Mouse (Mus musculus) myocyte (in vitro differentiated cells): ENCODE results near the gene H2-M5. TPM values are rescaled to one million over a fixed set of nuclear protein-coding genes. Genes with fewer than 3 reads are reported as not detected.

ENCODE experiments used
- H3K27me3 ChIP-seq: one replicate; pipeline ENCODE4 v1.6.1; 2011; ENCODE audit not compliant: control insufficient read depth, insufficient read depth, insufficient read length
- H3K36me3 ChIP-seq: one replicate; pipeline ENCODE4 v1.6.1; 2011; ENCODE audit not compliant: control insufficient read depth, insufficient read depth
- H3K4me2 ChIP-seq: one replicate; pipeline ENCODE4 v1.6.1; 2011; ENCODE audit warnings: low read depth, control low read depth
- H3K4me3 ChIP-seq: one replicate; pipeline ENCODE4 v1.5.1; 2011; ENCODE audit warnings: mild to moderate bottlenecking, control low read depth, moderate library complexity
- H3K79me2 ChIP-seq: one replicate; pipeline ENCODE4 v1.6.1; 2011; ENCODE audit not compliant: control insufficient read depth, insufficient read depth
- H3ac ChIP-seq: one replicate; pipeline ENCODE4 v1.6.1; 2011; ENCODE audit not compliant: control insufficient read depth, insufficient read length
- E2F4 ChIP-seq: IDR thresholded peaks from one replicate; pipeline ENCODE4 v1.6.1; 2011; ENCODE audit warnings: mild to moderate bottlenecking, control low read depth, moderate library complexity; ENCODE audit not compliant: insufficient read depth
- MAX ChIP-seq: IDR thresholded peaks from one replicate; pipeline ENCODE4 v1.6.1; 2011; ENCODE audit warnings: low read depth, mild to moderate bottlenecking, control low read depth
- MYOD1 ChIP-seq, 3 experiments: IDR thresholded peaks; one replicate each; pipeline ENCODE4 v1.6.1; 2011; ENCODE audit warnings: control low read depth in 2 of 3, low read depth in 2 of 3, mild to moderate bottlenecking in 2 of 3, moderate library complexity in 1 of 3; ENCODE audit not compliant: insufficient read length in 2 of 3, control insufficient read depth in 1 of 3
- MYOG ChIP-seq, 3 experiments: IDR thresholded peaks; one replicate each; pipeline ENCODE4 v1.6.1; 2011; ENCODE audit warnings: control low read depth in 2 of 3, low read depth in 2 of 3, mild to moderate bottlenecking in 2 of 3; ENCODE audit not compliant: insufficient read length in 2 of 3, control insufficient read depth in 1 of 3, insufficient read depth in 1 of 3
- POLR2A ChIP-seq: IDR thresholded peaks from one replicate; pipeline ENCODE4 v1.6.1; 2011; ENCODE audit warnings: low read depth, mild to moderate bottlenecking, control low read depth, moderate library complexity; ENCODE audit not compliant: insufficient read length
- POLR2AphosphoS2 ChIP-seq: IDR thresholded peaks from one replicate; pipeline ENCODE4 v1.6.1; 2011; ENCODE audit warnings: low read depth, control low read depth; ENCODE audit not compliant: insufficient read length
- REST ChIP-seq: IDR thresholded peaks from one replicate; pipeline ENCODE4 v1.6.1; 2011; ENCODE audit warnings: mild to moderate bottlenecking, control low read depth, moderate library complexity; ENCODE audit not compliant: insufficient read depth, insufficient read length
- SRF ChIP-seq: IDR thresholded peaks from one replicate; pipeline ENCODE4 v1.6.1; 2011; ENCODE audit warnings: low read depth; ENCODE audit not compliant: control insufficient read depth, insufficient read length
- TCF12 ChIP-seq: IDR thresholded peaks from one replicate; pipeline ENCODE4 v1.6.1; 2011; ENCODE audit warnings: mild to moderate bottlenecking, control low read depth; ENCODE audit not compliant: poor library complexity, insufficient read depth, severe bottlenecking
- TCF3 ChIP-seq: IDR thresholded peaks from one replicate; pipeline ENCODE4 v1.6.1; 2011; ENCODE audit warnings: low read depth, control low read depth; ENCODE audit not compliant: insufficient read length
- polyA plus RNA-seq: library from polyadenylated mRNA; unstranded; fragments of >200 nt; fragmentation: generic; extraction: Trizol; gene quantifications from one replicate; pipeline ENCODE4 v1.2.1, GENCODE M21; 2012; ENCODE audit warnings: missing spikeins

H2-M5 gene
- polyA plus RNA-seq, 1 experiment = 0.07 TPM

GRCm38 (mm10) chr17:36950981-36951947 is 38.1 kb downstream of the H2-M5 start, which contains the start of gene Ppp1r11:
Gene Ppp1r11, minus strand, starts transcription at chr17:36951741.
- no peaks in the 10 kb centered on the region for H3K27me3 ChIP-seq
- TF ChIP-seq POLR2AphosphoS2 (peak; percentile 48), MYOG (IDR thresholded peaks at IDR 0.05; ENCODE audit: control insufficient read depth in 1 of 3, insufficient read depth in 1 of 3, insufficient read length in 2 of 3, low read depth in 2 of 3) (peak in 1 of 3 experiments; percentile 29), POLR2A (peak; percentile 55), MYOD1 (IDR thresholded peaks at IDR 0.05; ENCODE audit: control insufficient read depth in 1 of 3, insufficient read length in 2 of 3, low read depth in 2 of 3) (peak in 1 of 3 experiments; percentile 20), TCF12 (no peak)
- H3K36me3 ChIP-seq = peaks cover 10% of the 10 kb centered on the region

GRCm38 (mm10) chr17:36949265-36949664 is 40.1 kb downstream of the H2-M5 start:
- Histone ChIP-seq H3K4me2 (no peak overlapping the region), H3ac (no peak overlapping the region), H3K4me3 (no peak overlapping the region), H3K79me2 (peaks cover 9% of the 10 kb centered on the region), H3K27me3 (no peaks in the 10 kb centered on the region), H3K36me3 (peaks cover 6% of the 10 kb centered on the region)
- TF ChIP-seq POLR2AphosphoS2 (no peak), E2F4 (no peak), TCF12 (no peak), MYOD1 (IDR thresholded peaks at IDR 0.05; ENCODE audit: control insufficient read depth in 1 of 3, insufficient read length in 2 of 3, low read depth in 2 of 3) (no peak), POLR2A (no peak), SRF (no peak)

More at GRCm38 (mm10) chr17:36950981-36951947, 38.1 kb downstream of the H2-M5 start, which contains the start of gene Ppp1r11:
- Histone ChIP-seq H3K79me2 (peaks cover 11% of the 10 kb centered on the region), H3K4me2 (peak within 1 kb of the TSS; percentile 79), H3K4me3 (peak within 1 kb of the TSS; percentile 59), H3ac (no peak within 1 kb of the TSS)

GRCm38 (mm10) chr17:36948286-36948685 is 41.1 kb downstream of the H2-M5 start:
- Histone ChIP-seq H3K79me2 (peaks cover 9% of the 10 kb centered on the region), H3K36me3 (no peaks in the 10 kb centered on the region), H3K4me2 (no peak overlapping the region), H3K27me3 (no peaks in the 10 kb centered on the region), H3ac (no peak overlapping the region), H3K4me3 (no peak overlapping the region)
- TF ChIP-seq POLR2AphosphoS2 (peak; percentile 14), MYOG (IDR thresholded peaks at IDR 0.05; ENCODE audit: control insufficient read depth in 1 of 3, insufficient read depth in 1 of 3, insufficient read length in 2 of 3, low read depth in 2 of 3) (no peak)

GRCm38 (mm10) chr17:36947051-36947819 is 42.1 kb downstream of the H2-M5 start:
- Histone ChIP-seq H3ac (no peak overlapping the region), H3K27me3 (no peaks in the 10 kb centered on the region), H3K79me2 (peaks cover 9% of the 10 kb centered on the region), H3K36me3 (no peaks in the 10 kb centered on the region), H3K4me3 (no peak overlapping the region), H3K4me2 (peak overlapping the region; percentile 34)
- TF ChIP-seq POLR2A (peak; percentile 28), TCF3 (no peak), MYOG (IDR thresholded peaks at IDR 0.05; ENCODE audit: control insufficient read depth in 1 of 3, insufficient read depth in 1 of 3, insufficient read length in 2 of 3, low read depth in 2 of 3) (no peak), REST (no peak), POLR2AphosphoS2 (peak; percentile 82), MAX (no peak)

GRCm38 (mm10) chr17:36944121-36944775 is 45.1 kb downstream of the H2-M5 start:
- TF ChIP-seq MYOG (IDR thresholded peaks at IDR 0.05; ENCODE audit: control insufficient read depth in 1 of 3, insufficient read depth in 1 of 3, insufficient read length in 2 of 3, low read depth in 2 of 3) (peak in 2 of 3 experiments; percentile 54 to 55), MYOD1 (IDR thresholded peaks at IDR 0.05; ENCODE audit: control insufficient read depth in 1 of 3, insufficient read length in 2 of 3, low read depth in 2 of 3) (peak in 2 of 3 experiments; percentile 44 to 46), POLR2AphosphoS2 (no peak)
- Histone ChIP-seq H3K27me3 (no peaks in the 10 kb centered on the region), H3K4me2 (no peak overlapping the region), H3ac (no peak overlapping the region), H3K36me3 (no peaks in the 10 kb centered on the region), H3K79me2 (no peaks in the 10 kb centered on the region), H3K4me3 (no peak overlapping the region)
